Mouse (Mus musculus) urinary bladder, adult 2 months (tissue): ENCODE measurements around the gene Trio. TPM values are rescaled to one million over a fixed set of nuclear protein-coding genes. Genes with fewer than 3 reads are reported as not detected.

Source experiments
- polyA plus RNA-seq: library from polyadenylated mRNA; depleted of rRNA; stranded (reverse); fragments of >200 nt; gene quantifications from 2 replicates; pipeline ENCODE4 v1.2.3, GENCODE M21; 2012; rRNA removed

Trio gene
- polyA plus RNA-seq, 1 experiment, result 71.0 TPM

Other genes starting within 250 kb of the Trio start
- gene Dnah5, start 177.9 kb upstream of the Trio start, polyA plus RNA-seq, result under 0.01 and 0.01 TPM in 2 replicates